Mouse (Mus musculus) midbrain, embryonic 14.5 days (tissue): Measurements from ENCODE around the gene Cx3cr1. TPM values are rescaled to one million over a fixed set of nuclear protein-coding genes. Genes with fewer than 3 reads are reported as not detected.

Experiments used
- ATAC-seq: fragments of 200-750 bp; cut with Nextera tagmentation; 2 replicates; pipeline ENCODE4 v1.8.0; 2017; ENCODE audit warnings: moderate number of reproducible peaks, moderate library complexity; ENCODE audit not compliant: low FRiP score, low TSS enrichment
- DNase-seq: peaks from one replicate; pipeline ENCODE4 v3.0.0-alpha.2; 2015
- H3K27ac ChIP-seq: fragments of 300-500 bp; sonication (generic); replicated peaks from 2 replicates; pipeline ENCODE4 v1.5.1; 2014; ENCODE audit warnings: mild to moderate bottlenecking, low read depth, low read length, moderate library complexity
- H3K27me3 ChIP-seq: fragments of 300-500 bp; sonication (generic); 2 replicates; pipeline ENCODE4 v1.6.1; 2014; ENCODE audit warnings: low read length, control low read depth, mixed read lengths; ENCODE audit not compliant: control insufficient read depth, insufficient read depth
- H3K36me3 ChIP-seq: fragments of 300-500 bp; sonication (generic); 2 replicates; pipeline ENCODE4 v1.6.1; 2014; ENCODE audit warnings: low read length, control low read depth; ENCODE audit not compliant: control insufficient read depth, insufficient read depth
- H3K4me1 ChIP-seq: fragments of 300-500 bp; sonication (generic); 2 replicates; pipeline ENCODE4 v1.6.1; 2014; ENCODE audit warnings: mild to moderate bottlenecking, antibody characterized with exemption, low read length, control low read depth; ENCODE audit not compliant: control insufficient read depth, insufficient read depth
- H3K4me2 ChIP-seq: fragments of 300-500 bp; sonication (generic); 2 replicates; pipeline ENCODE4 v1.6.1; 2014; ENCODE audit warnings: mild to moderate bottlenecking, low read length, moderate library complexity
- H3K4me3 ChIP-seq: fragments of 300-500 bp; sonication (generic); replicated peaks from 2 replicates; pipeline ENCODE4 v1.5.1; 2014; ENCODE audit warnings: low read depth, low read length
- H3K9ac ChIP-seq: fragments of 300-500 bp; sonication (generic); replicated peaks from 2 replicates; pipeline ENCODE4 v1.6.1; 2014; ENCODE audit warnings: mild to moderate bottlenecking, low read length, moderate library complexity
- H3K9me3 ChIP-seq: fragments of 300-500 bp; sonication (generic); 2 replicates; pipeline ENCODE4 v1.6.1; 2016; ENCODE audit warnings: low read length, control low read depth, mixed read lengths; ENCODE audit not compliant: control insufficient read depth
- WGBS: fragments of 180-500 bp; shearing (Covaris S2); extraction: QIAGEN DNeasy Blood & Tissue Kit; methylation state at CpG from one replicate; pipeline ENCODE4 v1.1.7; 2014; 5-methylcytosine and 5-hydroxymethylcytosine counted together
- polyA plus RNA-seq: library from polyadenylated mRNA; unstranded; fragments of >200 nt; fragmentation: Nextera tagmentation; extraction: Ambion mirVana; gene quantifications from 2 replicates; pipeline ENCODE4 v1.2.1, GENCODE M21; 2014

The Cx3cr1 gene
- polyA plus RNA-seq, 1 experiment from 2014 or later, result 5.0 TPM

DNA sequence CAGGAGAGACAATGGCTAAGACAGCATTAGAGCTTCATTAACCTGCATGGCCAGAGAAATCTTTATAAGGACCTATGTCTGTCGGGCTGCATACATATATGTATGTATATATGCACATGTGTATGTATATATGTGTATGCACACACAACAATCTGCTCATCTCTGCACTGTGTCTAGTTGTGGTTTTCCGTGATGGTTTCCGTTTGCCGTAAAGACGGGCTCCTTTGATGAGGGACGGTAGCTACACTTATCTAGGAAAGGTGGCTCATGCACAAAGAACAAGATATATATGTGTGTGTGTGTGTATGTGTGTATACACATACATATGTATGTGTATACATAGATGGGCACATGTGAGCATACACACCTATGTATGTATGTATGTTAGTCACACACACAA lies 39.8 kb downstream of the Cx3cr1 start:
- H3K36me3 ChIP-seq, result no peaks in the 10 kb centered on the region
- no peak overlapping the region for H3K4me3 ChIP-seq
- no peak for DNase-seq
- no peak overlapping the region for H3K4me2 ChIP-seq
- H3K27me3 ChIP-seq, result no peaks in the 10 kb centered on the region
- no peak overlapping the region for H3K27ac ChIP-seq
- H3K9ac ChIP-seq, result no peak overlapping the region
- WGBS, result 92% methylated on average over 6 of the region's 6 CpGs
- no peaks in the 10 kb centered on the region for H3K9me3 ChIP-seq
- no peaks in the 10 kb centered on the region for H3K4me1 ChIP-seq
- no peak for ATAC-seq

DNA sequence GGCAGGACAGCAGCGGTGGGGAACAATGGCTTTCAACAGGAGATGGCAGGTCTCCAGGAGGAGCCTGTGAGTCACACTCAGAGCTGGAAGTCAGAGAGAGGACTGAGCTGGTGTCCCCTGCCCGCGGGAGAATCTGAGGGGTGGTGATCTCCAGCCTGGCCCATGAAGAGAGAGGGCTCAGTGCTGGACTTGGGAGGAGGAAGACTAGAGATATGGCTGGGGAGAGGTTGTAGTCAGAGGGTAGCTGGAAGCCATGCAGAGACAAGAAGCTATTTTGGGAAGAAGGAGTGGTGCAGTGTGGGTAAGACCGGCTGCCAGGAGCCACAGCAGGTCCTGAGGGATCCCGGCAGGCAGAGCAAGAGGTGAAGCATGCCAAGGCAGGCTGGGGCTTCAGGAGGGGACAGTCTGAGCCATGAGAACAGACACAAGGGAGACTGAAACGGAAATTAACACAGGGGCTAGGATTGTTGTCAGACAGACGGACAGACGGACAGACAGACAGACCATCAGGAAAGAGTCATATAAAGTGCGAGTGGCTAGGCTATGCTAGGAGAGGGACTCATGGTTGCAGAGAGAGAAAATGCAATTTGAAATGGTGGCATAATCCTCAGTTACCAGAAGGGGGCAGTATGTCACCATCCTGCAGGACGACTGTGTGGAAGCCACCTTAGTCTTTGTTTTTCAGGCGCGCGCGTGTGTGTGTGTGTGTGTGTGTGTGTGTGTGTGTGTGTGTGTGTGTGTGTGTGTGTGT lies 42.1 kb downstream of the Cx3cr1 start:
- no peak overlapping the region for H3K27ac ChIP-seq
- H3K4me3 ChIP-seq, result no peak overlapping the region
- H3K9me3 ChIP-seq, result no peaks in the 10 kb centered on the region
- no peaks in the 10 kb centered on the region for H3K27me3 ChIP-seq
- no peak for ATAC-seq
- DNase-seq, result peak; percentile 82
- H3K4me2 ChIP-seq, result no peak overlapping the region
- no peak overlapping the region for H3K9ac ChIP-seq
- H3K36me3 ChIP-seq, result no peaks in the 10 kb centered on the region
- no peaks in the 10 kb centered on the region for H3K4me1 ChIP-seq
- 30% methylated on average over 14 of the region's 14 CpGs for WGBS

DNA sequence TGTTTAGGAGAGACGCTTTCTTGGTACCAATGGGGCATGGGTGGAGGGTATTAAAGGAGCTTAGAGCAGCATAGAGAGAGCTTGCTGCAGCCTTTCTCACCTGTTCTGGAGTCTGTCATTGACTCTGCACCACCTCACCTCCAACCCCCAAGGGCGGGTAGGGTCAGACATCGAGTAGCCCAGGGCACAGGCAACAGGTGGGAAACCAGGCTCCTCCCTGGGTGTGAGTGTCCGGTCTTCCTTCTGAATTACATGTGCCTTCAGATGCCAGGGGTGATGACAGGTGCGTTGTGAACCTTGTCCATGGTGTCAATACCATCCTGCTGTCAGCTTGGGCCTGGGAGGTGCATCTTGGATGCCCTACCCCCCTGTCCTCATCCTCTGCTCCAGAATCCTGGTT lies 45.1 kb downstream of the Cx3cr1 start:
- Histone ChIP-seq H3K27ac (no peak overlapping the region), H3K36me3 (no peaks in the 10 kb centered on the region), H3K9me3 (no peaks in the 10 kb centered on the region), H3K27me3 (no peaks in the 10 kb centered on the region), H3K9ac (no peak overlapping the region), H3K4me2 (no peak overlapping the region), H3K4me1 (no peaks in the 10 kb centered on the region), H3K4me3 (no peak overlapping the region)
- DNase-seq, result no peak
- no peak for ATAC-seq
- WGBS, result 88% methylated on average over 5 of the region's 5 CpGs

DNA sequence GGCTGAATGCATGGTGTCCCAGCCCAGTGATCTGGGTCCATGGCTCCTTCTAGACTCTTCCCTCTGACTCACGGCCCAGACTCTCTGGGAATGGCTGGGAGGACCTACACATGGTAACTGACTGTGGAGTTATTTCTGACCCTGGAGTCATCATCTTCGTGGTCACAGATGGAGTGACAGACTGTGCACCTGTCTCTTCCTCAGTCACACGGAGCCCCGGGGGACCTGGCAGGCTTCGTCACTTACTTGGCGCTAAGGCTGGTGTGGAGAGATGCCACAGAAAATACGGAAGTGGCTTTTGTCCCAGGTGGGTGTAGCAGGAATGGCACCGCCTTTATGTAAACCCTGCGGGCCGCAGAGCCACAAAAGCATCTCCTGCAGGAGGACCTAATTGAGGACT lies 45.5 kb downstream of the Cx3cr1 start:
- Histone ChIP-seq H3K4me3 (no peak overlapping the region), H3K4me2 (no peak overlapping the region), H3K36me3 (no peaks in the 10 kb centered on the region), H3K9ac (no peak overlapping the region), H3K27ac (no peak overlapping the region), H3K4me1 (no peaks in the 10 kb centered on the region), H3K9me3 (no peaks in the 10 kb centered on the region), H3K27me3 (no peaks in the 10 kb centered on the region)
- 81% methylated on average over 10 of the region's 10 CpGs for WGBS
- ATAC-seq (no peak), DNase-seq (no peak)

DNA sequence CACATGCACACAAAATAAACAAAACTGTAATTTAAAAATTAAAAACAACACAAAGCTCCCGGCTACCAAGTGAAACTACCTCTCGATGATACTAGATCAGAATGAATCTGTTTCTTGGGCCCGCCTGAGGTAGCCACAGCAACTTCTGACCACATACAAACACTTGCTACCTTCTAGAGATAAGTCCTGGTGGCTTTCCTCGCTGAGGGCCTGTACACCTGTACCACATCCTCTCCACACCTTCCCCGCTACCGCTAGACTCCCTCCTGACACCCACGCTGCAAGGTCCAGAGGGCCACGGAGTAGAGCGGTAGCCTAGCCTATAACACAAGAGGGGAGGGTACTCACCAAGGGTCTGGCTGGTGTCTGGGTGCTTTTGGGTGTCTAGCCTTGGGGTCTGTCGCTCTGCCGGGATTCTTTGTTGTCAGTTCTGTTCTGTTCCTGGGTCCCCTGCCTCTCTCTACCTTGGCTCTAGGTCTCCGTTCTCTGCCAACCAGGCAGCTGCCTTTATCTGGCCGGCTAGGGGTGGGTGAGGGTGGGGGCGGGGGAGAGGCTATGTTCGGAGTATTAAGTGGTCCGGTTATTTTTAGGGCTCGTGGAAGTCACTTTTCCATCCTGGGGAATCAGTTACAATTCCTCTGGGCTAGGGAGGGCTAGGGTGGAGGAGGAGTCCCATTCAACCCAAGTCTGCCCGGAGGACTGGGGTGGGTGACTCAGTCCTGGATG lies 46.4 kb downstream of the Cx3cr1 start, which contains the start of gene Xirp1:
Xirp1 (minus strand) TSS at position 513 of the 726 bp plus-strand sequence.
- no peaks in the 10 kb centered on the region for H3K4me1 ChIP-seq
- H3K27me3 ChIP-seq, result no peaks in the 10 kb centered on the region
- H3K27ac ChIP-seq, result no peak within 1 kb of the TSS
- H3K9ac ChIP-seq, result no peak within 1 kb of the TSS
- no peak within 1 kb of the TSS for H3K4me3 ChIP-seq
- H3K4me2 ChIP-seq, result no peak within 1 kb of the TSS
- no peaks in the 10 kb centered on the region for H3K36me3 ChIP-seq
- ATAC-seq (no peak), DNase-seq (no peak)
- no peaks in the 10 kb centered on the region for H3K9me3 ChIP-seq
- WGBS, result 88% methylated on average over 18 of the region's 18 CpGs

DNA sequence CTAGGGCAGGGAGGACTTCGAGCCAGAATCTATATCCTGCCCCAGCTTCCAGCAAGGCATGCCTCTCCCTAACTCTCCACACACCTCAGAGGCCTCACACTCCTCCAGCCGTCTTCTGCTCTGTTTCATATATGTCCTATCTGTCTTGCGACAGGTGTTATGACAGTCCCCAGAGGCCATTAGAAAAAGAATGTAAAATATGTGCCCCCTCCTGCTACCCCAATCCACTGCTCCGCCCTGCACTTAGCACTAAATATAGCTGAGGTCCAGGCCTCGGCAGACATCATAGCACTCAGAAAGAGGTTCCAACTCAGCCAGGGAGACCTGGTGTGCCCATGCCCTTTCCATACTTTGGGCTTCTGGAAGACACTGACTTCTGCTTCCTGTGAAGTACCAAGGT lies 48.5 kb downstream of the Cx3cr1 start:
- no peak overlapping the region for H3K27ac ChIP-seq
- DNase-seq (no peak), ATAC-seq (no peak)
- WGBS, result 83% methylated on average over 5 of the region's 5 CpGs
- no peaks in the 10 kb centered on the region for H3K4me1 ChIP-seq
- no peak overlapping the region for H3K9ac ChIP-seq
- H3K4me3 ChIP-seq, result no peak overlapping the region
- H3K36me3 ChIP-seq, result no peaks in the 10 kb centered on the region
- H3K9me3 ChIP-seq, result no peaks in the 10 kb centered on the region
- H3K27me3 ChIP-seq, result no peaks in the 10 kb centered on the region
- H3K4me2 ChIP-seq, result no peak overlapping the region

DNA sequence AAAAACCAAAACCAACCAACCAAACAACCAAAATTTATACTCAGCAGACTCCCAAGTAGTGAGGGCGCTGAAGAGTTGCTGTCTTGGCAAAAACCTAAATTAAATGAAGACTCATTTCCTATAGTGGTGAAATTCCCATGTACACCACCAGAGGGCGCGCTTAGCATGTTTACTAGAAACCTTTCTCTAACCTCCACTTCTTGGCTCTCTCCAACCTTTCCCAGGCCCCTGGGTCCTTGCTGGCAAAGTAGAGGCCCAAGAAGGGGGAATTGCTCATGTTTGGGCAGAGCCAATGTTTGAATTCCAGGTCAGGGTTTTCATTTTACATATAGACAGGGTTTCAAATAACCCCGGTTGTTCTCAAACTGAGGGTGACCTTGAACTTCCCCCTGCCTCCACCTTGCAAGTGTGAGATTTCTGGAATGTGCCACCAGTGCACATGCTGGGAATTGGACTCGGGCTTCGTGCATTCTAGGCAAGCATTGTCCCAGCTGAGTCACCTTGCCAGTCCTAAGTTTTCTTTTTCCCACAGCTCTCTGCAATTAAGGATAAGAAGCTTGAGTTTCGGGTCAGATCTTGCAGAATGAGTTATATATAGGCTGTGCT lies 49.3 kb downstream of the Cx3cr1 start:
- Histone ChIP-seq H3K9me3 (no peaks in the 10 kb centered on the region), H3K4me3 (no peak overlapping the region), H3K9ac (no peak overlapping the region), H3K36me3 (no peaks in the 10 kb centered on the region), H3K27me3 (no peaks in the 10 kb centered on the region), H3K4me2 (no peak overlapping the region), H3K4me1 (no peaks in the 10 kb centered on the region), H3K27ac (no peak overlapping the region)
- ATAC-seq (no peak), DNase-seq (peak; percentile 85)
- 52% methylated on average over 7 of the region's 7 CpGs for WGBS

DNA sequence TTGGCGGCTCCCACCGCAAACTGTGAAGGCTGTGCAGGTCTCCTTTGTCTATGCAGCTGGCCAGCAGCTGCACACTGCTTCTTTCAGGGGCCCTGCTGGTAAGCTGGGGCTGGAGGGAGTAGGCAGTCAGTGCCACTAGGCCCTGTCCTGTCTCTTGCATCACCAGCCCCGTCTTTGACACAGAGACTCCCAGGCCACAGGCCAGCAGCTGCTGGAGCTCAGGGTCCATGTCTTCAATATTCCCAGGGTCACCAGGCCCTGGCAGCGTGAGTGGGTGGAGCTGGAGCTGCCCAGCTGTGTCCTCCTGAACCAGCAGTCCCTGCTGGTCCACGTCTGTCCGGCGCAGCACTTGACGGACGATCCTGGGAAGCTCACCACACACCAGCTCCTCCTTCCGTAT lies 52.7 kb downstream of the Cx3cr1 start:
- DNase-seq, result no peak
- H3K4me2 ChIP-seq, result no peak overlapping the region
- 71% methylated on average over 10 of the region's 10 CpGs for WGBS
- H3K9me3 ChIP-seq, result no peaks in the 10 kb centered on the region
- no peak for ATAC-seq
- no peak overlapping the region for H3K4me3 ChIP-seq
- no peak overlapping the region for H3K27ac ChIP-seq
- H3K36me3 ChIP-seq, result no peaks in the 10 kb centered on the region
- H3K4me1 ChIP-seq, result no peaks in the 10 kb centered on the region
- no peaks in the 10 kb centered on the region for H3K27me3 ChIP-seq
- no peak overlapping the region for H3K9ac ChIP-seq
